Mouse (Mus musculus): ENCODE measurements at regions not wholly inside any gene's neighbourhood (a gene's known extent, or its start where the extent isn't known, plus 50 kb on each side); places are given as distances from the start of the nearest gene placed in this dataset.
A peak's percentile ranks its signal among the peaks of the same experiment; 100 is the strongest.

DNA sequence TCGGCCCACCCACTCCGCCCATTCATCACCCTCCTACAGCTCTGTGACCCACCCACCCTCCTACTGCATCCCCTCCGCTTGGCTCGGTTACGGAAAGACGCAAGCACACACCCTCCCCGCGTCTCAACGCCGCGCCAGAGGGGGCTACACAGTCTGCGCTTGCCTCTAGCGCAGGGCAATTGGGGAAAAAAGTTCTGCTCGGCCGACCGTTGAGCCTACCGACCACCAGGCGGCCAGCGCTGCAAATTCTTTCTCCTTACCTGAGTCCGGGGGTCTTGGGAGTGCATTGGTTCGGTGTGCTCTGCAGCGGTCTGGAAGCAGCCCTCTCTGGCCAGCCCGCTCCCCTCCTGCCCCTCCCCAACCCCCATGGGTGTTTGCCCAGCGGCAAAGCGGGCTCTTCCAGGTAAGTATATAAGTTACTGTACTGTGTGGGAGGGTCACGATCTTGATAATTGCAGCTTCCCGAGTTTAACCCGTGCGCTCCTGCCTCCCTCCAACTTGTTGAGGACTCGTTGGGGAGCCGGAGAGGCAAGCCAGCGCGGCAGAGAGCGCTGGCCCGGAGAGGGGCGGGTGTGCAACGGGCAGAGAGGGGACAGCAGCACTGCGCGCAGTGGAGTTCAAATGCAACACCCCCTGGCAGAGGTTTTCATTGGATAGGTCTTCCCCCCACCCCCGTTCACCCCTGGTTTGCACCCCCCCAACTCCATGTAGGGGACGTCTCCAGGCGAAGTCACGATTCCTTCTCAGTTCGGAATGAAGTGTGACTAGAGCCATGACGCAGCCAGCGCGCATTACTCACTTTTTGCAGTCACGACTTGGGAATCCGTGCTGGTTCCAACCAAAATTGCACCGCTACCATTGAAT, 85.5 kb upstream of the Hsd17b12 start:
- H3ac ChIP-seq (ENCODE audit: control insufficient read depth, insufficient read length, low read depth): no peak overlapping the region
- H3K27me3 ChIP-seq (ENCODE audit: control insufficient read depth, insufficient read depth, insufficient read length): peaks cover 74% of the 10 kb centered on the region
- no peak for TF ChIP-seq MYOG (IDR thresholded peaks at IDR 0.05; ENCODE audit: control insufficient read depth, extremely low read depth, insufficient read length)
- TF ChIP-seq FOSL1 (IDR thresholded peaks at IDR 0.05; ENCODE audit: insufficient read depth, low read length, poor library complexity, severe bottlenecking): no peak
- TF ChIP-seq MYOD1 (IDR thresholded peaks at IDR 0.05; ENCODE audit: control insufficient read depth, insufficient read length, low read depth): no peak
- TF ChIP-seq USF1 (IDR thresholded peaks at IDR 0.05; ENCODE audit: low read depth): no peak
- no peak for TF ChIP-seq MAX (IDR thresholded peaks at IDR 0.05)
- no peak for TF ChIP-seq CTCF (IDR thresholded peaks at IDR 0.05; ENCODE audit: control insufficient read depth, insufficient read depth, insufficient read length)
- no peak for TF ChIP-seq CEBPB (IDR thresholded peaks at IDR 0.05; ENCODE audit: low read depth)
- no peaks in the 10 kb centered on the region for H3K79me3 ChIP-seq (ENCODE audit: low read depth)
- no peaks in the 10 kb centered on the region for H3K79me2 ChIP-seq (ENCODE audit: control insufficient read depth, insufficient read depth)
- no peaks in the 10 kb centered on the region for H3K36me3 ChIP-seq (ENCODE audit: control insufficient read depth, insufficient read depth)
- no peak overlapping the region for H3K4me3 ChIP-seq (ENCODE audit: insufficient read depth, poor library complexity, severe bottlenecking)

GRCm38 (mm10) chr2:94242406-94243052, 84.8 kb upstream of the Hsd17b12 start:
- H3ac ChIP-seq (ENCODE audit: control insufficient read depth, insufficient read length, low read depth): no peak overlapping the region
- H3K79me2 ChIP-seq (ENCODE audit: control insufficient read depth, insufficient read depth): no peaks in the 10 kb centered on the region
- H3K4me3 ChIP-seq (ENCODE audit: insufficient read depth, poor library complexity, severe bottlenecking): no peak overlapping the region
- H3K36me3 ChIP-seq (ENCODE audit: control insufficient read depth, insufficient read depth): no peaks in the 10 kb centered on the region
- H3K79me3 ChIP-seq (ENCODE audit: low read depth): no peaks in the 10 kb centered on the region
- TF ChIP-seq FOSL1 (IDR thresholded peaks at IDR 0.05; ENCODE audit: insufficient read depth, low read length, poor library complexity, severe bottlenecking): no peak
- no peak for TF ChIP-seq MAX (IDR thresholded peaks at IDR 0.05)
- no peak for TF ChIP-seq CTCF (IDR thresholded peaks at IDR 0.05; ENCODE audit: control insufficient read depth, insufficient read depth, insufficient read length)
- TF ChIP-seq MYOD1 (IDR thresholded peaks at IDR 0.05; ENCODE audit: control insufficient read depth, insufficient read length, low read depth): no peak
- TF ChIP-seq USF1 (IDR thresholded peaks at IDR 0.05; ENCODE audit: low read depth): no peak
- TF ChIP-seq CEBPB (IDR thresholded peaks at IDR 0.05; ENCODE audit: low read depth): no peak
- peaks cover 70% of the 10 kb centered on the region for H3K27me3 ChIP-seq (ENCODE audit: control insufficient read depth, insufficient read depth, insufficient read length)

DNA sequence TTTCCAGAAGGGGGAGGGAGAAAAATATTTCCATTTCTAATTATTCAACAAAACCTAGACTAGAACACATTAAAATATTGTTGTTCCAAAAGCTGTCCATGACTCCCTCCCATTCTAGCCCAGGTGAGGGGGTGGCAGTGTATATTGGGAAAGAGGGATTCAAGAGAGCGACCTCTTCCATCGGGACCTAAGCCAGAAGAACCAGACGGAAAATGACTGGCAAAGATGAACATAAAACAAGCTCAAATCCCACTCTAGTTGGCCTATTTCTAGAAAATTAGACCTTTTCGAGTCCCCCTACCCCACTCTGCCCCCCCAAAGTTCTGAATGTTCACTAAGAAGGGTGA, 84.3 kb upstream of the Hsd17b12 start:
- Histone ChIP-seq H3K79me3 (ENCODE audit: low read depth) (no peaks in the 10 kb centered on the region), H3K27me3 (ENCODE audit: control insufficient read depth, insufficient read depth, insufficient read length) (peaks cover 65% of the 10 kb centered on the region), H3K79me2 (ENCODE audit: control insufficient read depth, insufficient read depth) (no peaks in the 10 kb centered on the region), H3K36me3 (ENCODE audit: control insufficient read depth, insufficient read depth) (no peaks in the 10 kb centered on the region), H3K4me3 (ENCODE audit: insufficient read depth, poor library complexity, severe bottlenecking) (no peak overlapping the region), H3ac (ENCODE audit: control insufficient read depth, insufficient read length, low read depth) (no peak overlapping the region)
- TF ChIP-seq CTCF (IDR thresholded peaks at IDR 0.05; ENCODE audit: control insufficient read depth, insufficient read depth, insufficient read length) (no peak), USF1 (IDR thresholded peaks at IDR 0.05; ENCODE audit: low read depth) (no peak), MYOD1 (IDR thresholded peaks at IDR 0.05; ENCODE audit: control insufficient read depth, insufficient read length, low read depth) (no peak), MAX (IDR thresholded peaks at IDR 0.05) (no peak), FOSL1 (IDR thresholded peaks at IDR 0.05; ENCODE audit: insufficient read depth, low read length, poor library complexity, severe bottlenecking) (no peak), CEBPB (IDR thresholded peaks at IDR 0.05; ENCODE audit: low read depth) (no peak), MYOG (IDR thresholded peaks at IDR 0.05; ENCODE audit: control insufficient read depth, extremely low read depth, insufficient read length) (no peak)

GRCm38 (mm10) chr2:94241301-94242050, 83.7 kb upstream of the Hsd17b12 start:
- no peaks in the 10 kb centered on the region for H3K79me3 ChIP-seq (ENCODE audit: low read depth)
- peaks cover 59% of the 10 kb centered on the region for H3K27me3 ChIP-seq (ENCODE audit: control insufficient read depth, insufficient read depth, insufficient read length)

GRCm38 (mm10) chr2:94240411-94240810, 82.6 kb upstream of the Hsd17b12 start:
- Histone ChIP-seq H3K4me3 (ENCODE audit: insufficient read depth, poor library complexity, severe bottlenecking) (no peak overlapping the region), H3ac (ENCODE audit: control insufficient read depth, insufficient read length, low read depth) (no peak overlapping the region), H3K27me3 (ENCODE audit: control insufficient read depth, insufficient read depth, insufficient read length) (peaks cover 63% of the 10 kb centered on the region), H3K79me2 (ENCODE audit: control insufficient read depth, insufficient read depth) (no peaks in the 10 kb centered on the region), H3K36me3 (ENCODE audit: control insufficient read depth, insufficient read depth) (no peaks in the 10 kb centered on the region), H3K79me3 (ENCODE audit: low read depth) (no peaks in the 10 kb centered on the region)
- no peak for TF ChIP-seq USF1 (IDR thresholded peaks at IDR 0.05; ENCODE audit: low read depth)
- TF ChIP-seq CTCF (IDR thresholded peaks at IDR 0.05; ENCODE audit: control insufficient read depth, insufficient read depth, insufficient read length): no peak
- TF ChIP-seq MAX (IDR thresholded peaks at IDR 0.05): no peak
- TF ChIP-seq FOSL1 (IDR thresholded peaks at IDR 0.05; ENCODE audit: insufficient read depth, low read length, poor library complexity, severe bottlenecking): no peak
- no peak for TF ChIP-seq MYOG (IDR thresholded peaks at IDR 0.05; ENCODE audit: control insufficient read depth, extremely low read depth, insufficient read length)
- TF ChIP-seq CEBPB (IDR thresholded peaks at IDR 0.05; ENCODE audit: low read depth): no peak
- TF ChIP-seq MYOD1 (IDR thresholded peaks at IDR 0.05; ENCODE audit: control insufficient read depth, insufficient read length, low read depth): no peak

More at GRCm38 (mm10) chr2:94241301-94242050, 83.7 kb upstream of the Hsd17b12 start:
- no peak for TF ChIP-seq MYOG (IDR thresholded peaks at IDR 0.05; ENCODE audit: control insufficient read depth, extremely low read depth, insufficient read length)
- no peak for TF ChIP-seq CEBPB (IDR thresholded peaks at IDR 0.05; ENCODE audit: low read depth)
- TF ChIP-seq MYOD1 (IDR thresholded peaks at IDR 0.05; ENCODE audit: control insufficient read depth, insufficient read length, low read depth): no peak
- TF ChIP-seq CTCF (IDR thresholded peaks at IDR 0.05; ENCODE audit: control insufficient read depth, insufficient read depth, insufficient read length): no peak
- no peak for TF ChIP-seq MAX (IDR thresholded peaks at IDR 0.05)
- TF ChIP-seq FOSL1 (IDR thresholded peaks at IDR 0.05; ENCODE audit: insufficient read depth, low read length, poor library complexity, severe bottlenecking): no peak
- TF ChIP-seq USF1 (IDR thresholded peaks at IDR 0.05; ENCODE audit: low read depth): no peak
- Histone ChIP-seq H3K79me2 (ENCODE audit: control insufficient read depth, insufficient read depth) (no peaks in the 10 kb centered on the region), H3K4me3 (ENCODE audit: insufficient read depth, poor library complexity, severe bottlenecking) (no peak overlapping the region), H3ac (ENCODE audit: control insufficient read depth, insufficient read length, low read depth) (peak overlapping the region; percentile 2), H3K36me3 (ENCODE audit: control insufficient read depth, insufficient read depth) (no peaks in the 10 kb centered on the region)

Data from C2C12 (cell line).